Mouse (Mus musculus) spleen, postnatal 10 days (tissue): ENCODE results near the gene Dnah11.

Experiments used
- DNase-seq, 2 experiments: peaks; one replicate each; pipeline ENCODE4 v3.0.0; 2021 to 2022; ENCODE audit warnings: low spot score in 2 of 2

The Dnah11 gene

GRCm38 (mm10) chr12:117861249-117861648, 337.6 kb downstream of the Dnah11 start:
- no peak for DNase-seq

GRCm38 (mm10) chr12:117860840-117861239, 338.0 kb downstream of the Dnah11 start:
- no peak for DNase-seq

GRCm38 (mm10) chr12:117857884-117858283, 341.0 kb downstream of the Dnah11 start:
- no peak for DNase-seq

GRCm38 (mm10) chr12:117857023-117857422, 341.8 kb downstream of the Dnah11 start:
- DNase-seq = no peak

GRCm38 (mm10) chr12:117853316-117853715, 345.5 kb downstream of the Dnah11 start:
- peak; percentile 22 to 68 for DNase-seq

GRCm38 (mm10) chr12:117850472-117850871, 348.4 kb downstream of the Dnah11 start:
- DNase-seq = no peak

GRCm38 (mm10) chr12:117848621-117849020, 350.2 kb downstream of the Dnah11 start:
- no peak for DNase-seq

GRCm38 (mm10) chr12:117844917-117845316, 353.9 kb downstream of the Dnah11 start:
- DNase-seq = no peak

- no peak for DNase-seq
Observed at GRCm38 (mm10) chr12:117844075-117844408, 354.8 kb downstream of the Dnah11 start.

GRCm38 (mm10) chr12:117843302-117844074, 355.4 kb downstream of the Dnah11 start:
- DNase-seq = peak; percentile 57 to 70

- DNase-seq = no peak
Observed at GRCm38 (mm10) chr12:117842676-117843075, 356.2 kb downstream of the Dnah11 start.

- DNase-seq = no peak
Observed at GRCm38 (mm10) chr12:117840705-117841104, 358.1 kb downstream of the Dnah11 start.

- DNase-seq = no peak
Observed at GRCm38 (mm10) chr12:117837376-117837775, 361.5 kb downstream of the Dnah11 start.

GRCm38 (mm10) chr12:117835371-117835770, 363.5 kb downstream of the Dnah11 start:
- DNase-seq = no peak

- DNase-seq = no peak
Observed at GRCm38 (mm10) chr12:117834652-117835051, 364.2 kb downstream of the Dnah11 start.

GRCm38 (mm10) chr12:117832190-117832589, 366.7 kb downstream of the Dnah11 start:
- DNase-seq = no peak

- DNase-seq = no peak
Observed at GRCm38 (mm10) chr12:117831351-117831961, 367.4 kb downstream of the Dnah11 start.

GRCm38 (mm10) chr12:117828350-117828749, 370.5 kb downstream of the Dnah11 start:
- no peak for DNase-seq
